Mouse (Mus musculus): ENCODE results near the gene C87499.

C87499 gene

DNA sequence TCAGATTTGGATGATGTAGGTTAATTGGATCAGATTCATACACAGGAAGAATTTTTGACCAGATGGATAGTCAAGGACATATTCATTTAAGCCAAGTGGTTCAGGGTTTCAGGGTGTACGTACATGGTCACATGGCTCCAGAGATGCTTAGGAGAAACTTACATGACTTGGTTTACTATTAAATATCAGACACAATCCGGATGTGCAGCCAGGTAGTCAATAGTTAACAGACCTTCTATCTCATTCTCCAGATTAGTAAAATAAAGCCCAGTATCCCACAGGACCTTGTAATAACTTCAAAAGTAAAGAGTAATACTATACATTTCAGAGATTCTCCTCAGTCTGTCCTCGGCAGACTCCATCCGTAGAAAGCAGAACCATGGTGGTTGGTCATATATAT is at the start of gene C87499:
Gene C87499, minus strand, starts transcription at position 101 of the 400 bp plus-strand sequence.
- DNase-seq (ENCODE audit: low read depth in 1 of 2, low spot score in 2 of 2): no peak

DNA sequence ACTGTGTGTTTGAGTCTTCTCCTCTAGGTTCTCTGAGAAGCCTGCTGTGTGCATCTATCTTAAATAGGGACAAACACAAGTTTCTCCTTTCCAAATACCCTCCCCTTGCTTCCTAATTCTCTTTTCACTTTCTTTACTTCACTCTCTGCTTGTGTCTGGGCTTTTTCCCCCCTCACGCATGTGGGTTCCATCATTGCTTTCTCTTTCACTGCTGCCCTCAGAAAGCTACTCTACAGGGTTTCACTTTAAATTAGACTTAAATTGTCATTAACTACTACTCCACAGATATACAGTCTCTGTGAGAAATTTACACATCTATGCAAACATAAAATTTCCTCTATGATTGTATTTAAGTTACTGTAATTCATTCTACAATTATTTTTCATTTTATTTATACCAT is 49.6 kb upstream of the C87499 start, which contains the start of gene Ifna2:
Gene Ifna2, minus strand, starts transcription at position 101 of the 400 bp plus-strand sequence.
- no peak for DNase-seq (ENCODE audit: low read depth in 1 of 2, low spot score in 2 of 2)

DNA sequence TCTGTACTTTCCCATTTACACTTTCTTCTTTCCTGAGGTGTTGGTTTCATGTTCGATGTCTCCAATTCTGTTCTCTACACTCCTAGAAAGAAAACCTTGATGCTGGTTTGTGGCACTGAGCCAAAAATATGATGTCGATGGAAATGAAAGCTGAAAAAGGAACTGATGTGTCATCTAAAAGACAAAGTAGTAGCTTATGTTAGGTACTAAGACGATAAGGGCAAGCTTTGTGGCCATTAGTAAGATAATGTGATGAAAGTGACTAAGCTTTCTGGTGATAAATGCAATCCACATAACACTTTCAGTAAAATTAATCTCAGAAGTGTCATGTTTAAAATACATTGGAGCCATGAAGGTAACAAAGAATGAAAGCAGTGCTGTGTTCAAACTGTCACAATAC is 47.1 kb upstream of the C87499 start:
- no peak for DNase-seq (ENCODE audit: low read depth in 1 of 2, low spot score in 2 of 2)

DNA sequence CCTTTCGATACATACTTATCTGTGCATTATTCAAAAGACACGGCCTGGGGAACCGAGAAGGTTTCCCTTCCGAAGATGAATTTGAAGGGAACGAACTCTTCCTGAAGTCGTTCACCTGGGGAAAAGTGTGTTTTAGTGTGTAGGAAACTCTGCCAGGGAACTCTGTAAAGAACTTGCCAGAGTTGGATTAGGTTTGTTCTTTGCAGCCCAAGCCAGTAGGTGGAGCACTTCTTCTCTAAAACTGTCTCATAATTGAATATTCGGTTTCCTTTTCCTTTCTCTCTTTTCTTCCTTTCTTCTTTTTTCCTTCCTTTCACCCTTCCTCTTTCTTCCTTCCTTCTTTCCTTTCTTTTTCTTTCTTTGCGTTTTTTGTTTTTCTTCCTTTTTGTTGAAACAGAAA is 46.2 kb upstream of the C87499 start:
- DNase-seq (ENCODE audit: low read depth in 1 of 2, low spot score in 2 of 2): no peak

DNA sequence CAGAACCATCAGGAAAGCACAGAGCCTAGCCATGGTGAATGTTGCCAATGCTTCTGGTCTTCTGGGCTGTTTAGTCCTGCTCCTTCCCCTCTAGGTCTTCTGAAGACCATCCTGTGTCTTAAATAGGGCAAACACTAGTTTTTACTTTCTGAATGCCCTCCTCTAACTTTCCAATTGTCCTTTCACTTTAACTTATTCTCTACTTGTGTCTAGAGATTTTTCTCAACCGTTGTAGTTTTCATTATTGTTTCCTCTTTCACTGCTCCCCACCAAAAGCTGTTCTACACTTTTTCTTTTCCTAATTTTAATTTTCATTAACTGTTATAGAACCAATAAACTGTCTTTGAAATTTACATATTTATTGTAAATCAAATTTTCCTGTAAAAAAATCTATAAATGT is 42.6 kb upstream of the C87499 start, which contains the start of gene Ifna16:
Gene Ifna16, minus strand, starts transcription at position 101 of the 400 bp plus-strand sequence.
- no peak for DNase-seq (ENCODE audit: low read depth in 1 of 2, low spot score in 2 of 2)

DNA sequence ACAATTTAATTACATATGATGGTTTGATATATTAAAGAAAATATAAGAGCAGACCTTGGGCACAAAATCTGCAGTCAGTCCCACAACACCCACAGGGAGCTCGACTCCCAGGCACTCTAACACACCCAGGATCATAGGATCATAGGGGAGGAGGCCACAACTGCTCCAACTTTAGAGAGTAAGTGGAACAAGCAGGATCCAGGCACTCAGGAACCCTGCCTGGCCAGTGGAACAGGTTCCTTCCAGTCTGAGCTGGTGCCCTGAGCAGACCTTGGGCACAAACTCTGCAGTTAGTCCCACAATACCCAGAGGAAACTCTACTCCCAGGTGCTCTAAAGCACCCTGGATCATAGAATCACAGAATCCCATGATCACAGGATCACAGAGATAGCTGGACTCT is 21.2 kb upstream of the C87499 start:
- no peak for DNase-seq (ENCODE audit: low read depth in 1 of 2, low spot score in 2 of 2)

DNA sequence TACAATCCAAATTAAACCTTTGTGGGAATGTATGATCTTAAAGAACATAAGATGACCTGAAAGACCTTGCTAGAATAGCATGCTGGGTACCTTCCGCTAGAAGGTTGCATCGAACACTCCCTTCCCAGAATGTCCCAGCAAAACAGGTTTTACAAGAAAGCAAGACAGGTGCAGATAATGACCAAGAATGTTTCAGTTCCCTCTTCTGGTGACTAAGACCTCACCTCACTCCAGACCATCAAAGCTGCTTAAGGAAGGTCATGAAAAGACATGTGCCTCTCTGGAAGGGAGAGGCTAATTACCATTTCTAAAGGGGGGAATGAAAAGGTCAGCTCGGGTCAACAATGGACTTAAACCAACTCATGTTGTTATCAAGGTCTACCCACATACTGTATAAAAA is 19.4 kb upstream of the C87499 start:
- no peak for DNase-seq (ENCODE audit: low read depth in 1 of 2, low spot score in 2 of 2)

DNA sequence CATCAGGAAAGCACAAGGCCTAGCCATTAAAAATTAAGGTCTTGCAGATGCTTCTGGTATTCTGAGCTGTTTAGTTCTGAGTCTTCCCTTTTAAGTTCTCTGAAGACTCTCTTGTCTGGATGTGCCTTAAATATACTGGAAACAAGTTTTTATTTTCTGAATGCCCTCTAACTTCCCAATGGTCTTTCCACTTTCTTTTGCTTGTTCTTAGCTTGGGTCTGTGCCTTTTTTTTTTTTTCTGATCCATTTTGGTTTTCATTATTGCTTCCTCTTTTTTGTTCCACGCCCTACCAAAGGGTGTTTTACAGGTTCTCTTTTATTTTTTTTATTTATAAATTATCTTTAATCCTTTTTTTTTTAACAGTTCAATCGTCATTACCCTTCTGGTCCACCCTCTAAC is 10.1 kb upstream of the C87499 start, which contains the start of gene Ifna13:
Gene Ifna13, minus strand, starts transcription at position 101 of the 400 bp plus-strand sequence.
- no peak for DNase-seq (ENCODE audit: low read depth in 1 of 2, low spot score in 2 of 2)

DNA sequence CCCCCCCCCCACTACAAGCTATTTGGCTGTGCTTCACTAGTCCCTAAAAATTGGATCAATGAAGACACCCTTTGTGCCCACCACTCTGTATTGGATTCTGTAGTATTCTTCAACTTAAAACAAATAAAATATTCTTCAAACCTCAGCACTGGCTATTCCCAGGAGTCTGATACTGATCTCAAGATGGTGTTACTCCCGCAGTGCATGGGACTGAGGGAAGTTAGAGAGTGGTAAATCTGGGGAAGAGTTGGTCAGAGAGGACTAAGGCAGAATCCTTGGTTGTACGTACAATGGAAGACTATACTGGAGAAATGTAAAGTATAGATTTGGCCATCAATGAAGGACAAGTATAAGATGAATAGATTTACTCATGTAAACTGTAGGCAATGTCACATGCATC is 8.3 kb upstream of the C87499 start:
- no peak for DNase-seq (ENCODE audit: low read depth in 1 of 2, low spot score in 2 of 2)

DNA sequence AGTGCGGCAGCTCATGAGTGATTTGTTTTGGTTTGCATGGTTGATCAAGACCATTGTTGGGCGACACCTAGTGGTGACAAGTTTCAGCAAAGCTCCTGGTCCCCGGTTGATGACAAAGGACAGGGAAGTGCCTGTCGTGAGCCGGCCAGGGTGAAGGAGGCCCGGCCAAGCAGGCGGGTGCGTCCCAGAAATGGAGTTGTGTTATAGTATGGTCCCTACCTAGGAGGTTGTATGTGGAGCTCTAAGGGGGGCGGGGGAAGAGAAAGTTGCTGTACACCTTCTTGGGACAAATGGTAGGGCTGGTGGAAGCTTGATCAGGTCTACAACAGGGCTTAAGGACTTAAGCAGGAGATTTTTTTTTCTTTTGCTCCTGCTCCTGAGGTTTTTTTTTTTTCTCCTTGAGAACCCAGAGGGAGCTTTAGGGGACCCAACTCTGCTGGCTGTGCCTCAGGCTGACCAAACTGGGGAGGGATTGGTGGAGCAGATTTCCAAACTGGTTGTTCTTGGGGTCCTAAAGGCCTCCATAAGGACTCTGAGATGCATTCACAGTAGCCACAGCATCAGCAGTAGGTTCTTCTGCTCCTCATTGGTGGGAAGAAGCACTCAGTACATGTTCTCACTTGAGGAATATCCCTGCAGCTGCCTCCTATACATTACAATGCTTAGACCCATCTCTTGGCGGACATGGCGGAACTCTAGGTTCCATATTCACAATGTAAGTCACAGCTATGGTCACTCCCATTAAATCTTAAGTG is 7.0 kb upstream of the C87499 start:
- DNase-seq (ENCODE audit: low read depth in 1 of 2, low spot score in 2 of 2): peak; percentile 69 to 79

DNA sequence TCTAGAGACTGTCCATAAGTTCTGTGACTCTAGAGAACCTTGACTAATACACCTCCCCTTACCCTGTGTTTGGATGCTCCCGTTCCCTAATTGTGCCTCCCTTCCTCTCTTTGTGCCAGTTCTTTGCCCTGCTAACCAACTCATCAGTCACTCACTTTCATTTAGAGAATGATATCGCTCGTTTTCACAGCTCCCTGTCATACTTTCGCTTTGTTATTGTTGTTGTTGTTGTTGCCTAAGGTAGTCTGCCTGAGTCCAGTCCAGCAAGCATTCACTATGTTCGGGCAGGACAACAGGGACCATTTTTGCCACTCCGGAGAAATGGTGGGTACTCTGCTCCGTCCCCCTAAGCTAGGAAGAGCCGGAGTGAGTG is 6.5 kb upstream of the C87499 start:
- DNase-seq (ENCODE audit: low read depth in 1 of 2, low spot score in 2 of 2): no peak

DNA sequence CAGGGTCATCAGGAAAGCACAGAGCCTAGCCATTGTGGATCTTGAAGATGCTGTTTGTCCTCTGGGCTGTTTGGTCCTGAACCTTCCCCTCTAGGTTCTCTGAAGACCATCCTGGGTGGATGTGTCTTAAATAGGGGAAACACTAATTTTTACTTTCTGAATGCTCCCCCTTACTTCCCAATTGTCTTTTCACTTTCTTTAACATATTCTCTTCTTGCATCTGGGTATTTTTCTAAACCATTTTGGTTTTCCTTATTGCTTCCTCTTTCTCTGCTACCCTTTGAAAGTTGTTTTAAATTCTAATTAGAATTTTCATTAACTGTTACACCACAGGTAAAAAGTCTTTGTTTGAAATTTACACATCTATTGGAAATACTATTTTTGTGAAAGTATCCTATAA is 30.9 kb downstream of the C87499 start, which contains the start of gene Ifna12:
Gene Ifna12, minus strand, starts transcription at position 101 of the 400 bp plus-strand sequence.
- no peak for DNase-seq (ENCODE audit: low read depth in 1 of 2, low spot score in 2 of 2)

DNA sequence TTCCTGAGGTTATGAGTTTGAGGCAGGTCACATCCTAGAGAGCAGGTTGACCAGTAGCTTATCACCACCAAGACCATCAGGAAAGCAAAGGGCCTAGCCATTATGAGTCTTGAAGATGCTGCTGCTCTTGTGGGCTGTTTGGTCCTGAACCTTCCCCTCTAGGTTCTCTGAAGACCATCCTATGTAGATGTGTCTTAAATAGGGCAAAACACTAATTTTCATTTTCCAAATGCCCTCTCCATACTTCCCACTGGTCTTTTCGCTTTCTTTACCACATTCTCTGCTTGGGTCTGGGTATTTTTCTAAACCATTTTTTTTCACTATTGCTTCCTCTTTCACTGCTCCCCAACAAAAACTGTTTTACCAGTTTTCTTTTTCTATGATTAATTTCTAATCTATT is 41.9 kb downstream of the C87499 start, which contains the start of gene Ifna9:
Gene Ifna9, minus strand, starts transcription at position 101 of the 400 bp plus-strand sequence.
- no peak for DNase-seq (ENCODE audit: low read depth in 1 of 2, low spot score in 2 of 2)
